Mouse (Mus musculus) G1E (cell line): ENCODE measurements at regions not wholly inside any gene's neighbourhood (a gene's known extent, or its start where the extent isn't known, plus 50 kb on each side); places are given as distances from the start of the nearest gene placed in this dataset.
A peak's percentile ranks its signal among the peaks of the same experiment; 100 is the strongest.

Experiments used
- ATAC-seq: 2 replicates; pipeline ENCODE4 v1.8.0; 2016; ENCODE audit warnings: mild to moderate bottlenecking; ENCODE audit not compliant: insufficient number of reproducible peaks, poor library complexity, low FRiP score, severe bottlenecking; ENCODE audit errors: extremely low read depth
- DNase-seq: peaks from one replicate; pipeline ENCODE4 v3.0.0; 2012; ENCODE audit warnings: low spot score
- H3K27me3 ChIP-seq: 2 replicates; pipeline ENCODE4 v1.6.1; 2012; ENCODE audit warnings: mild to moderate bottlenecking, low read length, inconsistent platforms; ENCODE audit not compliant: insufficient read depth
- H3K36me3 ChIP-seq: replicated peaks from 2 replicates; pipeline ENCODE3; 2012; ENCODE audit warnings: mild to moderate bottlenecking, inconsistent platforms
- H3K4me1 ChIP-seq: 2 replicates; pipeline ENCODE4 v1.6.1; 2012; ENCODE audit warnings: low read depth, low read length, inconsistent platforms, mixed read lengths; ENCODE audit not compliant: insufficient read depth
- H3K4me3 ChIP-seq: 2 replicates; pipeline ENCODE4 v1.5.1; 2012; ENCODE audit warnings: low read depth, mild to moderate bottlenecking, inconsistent platforms, low read length, moderate library complexity, mixed read lengths
- H3K9me3 ChIP-seq: replicated peaks from 2 replicates; pipeline ENCODE4 v1.6.1; 2012; ENCODE audit warnings: inconsistent platforms
- CTCF ChIP-seq: IDR thresholded peaks from 2 replicates; pipeline ENCODE4 v1.5.1; 2012; ENCODE audit warnings: low read depth, low read length, inconsistent platforms, mixed read lengths
- GATA1 ChIP-seq: IDR thresholded peaks from 2 replicates; pipeline ENCODE4 v1.6.1; 2012; ENCODE audit warnings: borderline replicate concordance, low read length, inconsistent platforms, mixed read lengths
- GATA2 ChIP-seq: IDR thresholded peaks from 2 replicates; pipeline ENCODE4 v1.6.1; 2012; ENCODE audit warnings: low read depth, low read length, inconsistent platforms, borderline replicate concordance
- POLR2AphosphoS5 ChIP-seq: IDR thresholded peaks from 2 replicates; pipeline ENCODE4 v1.6.1; 2012; ENCODE audit warnings: low read depth, low read length, inconsistent platforms; ENCODE audit not compliant: insufficient replicate concordance
- TAL1 ChIP-seq: conservative IDR thresholded peaks from 2 replicates; pipeline ENCODE4 v1.6.1; 2012; ENCODE audit warnings: low read depth, low read length, inconsistent platforms, mixed read lengths

DNA sequence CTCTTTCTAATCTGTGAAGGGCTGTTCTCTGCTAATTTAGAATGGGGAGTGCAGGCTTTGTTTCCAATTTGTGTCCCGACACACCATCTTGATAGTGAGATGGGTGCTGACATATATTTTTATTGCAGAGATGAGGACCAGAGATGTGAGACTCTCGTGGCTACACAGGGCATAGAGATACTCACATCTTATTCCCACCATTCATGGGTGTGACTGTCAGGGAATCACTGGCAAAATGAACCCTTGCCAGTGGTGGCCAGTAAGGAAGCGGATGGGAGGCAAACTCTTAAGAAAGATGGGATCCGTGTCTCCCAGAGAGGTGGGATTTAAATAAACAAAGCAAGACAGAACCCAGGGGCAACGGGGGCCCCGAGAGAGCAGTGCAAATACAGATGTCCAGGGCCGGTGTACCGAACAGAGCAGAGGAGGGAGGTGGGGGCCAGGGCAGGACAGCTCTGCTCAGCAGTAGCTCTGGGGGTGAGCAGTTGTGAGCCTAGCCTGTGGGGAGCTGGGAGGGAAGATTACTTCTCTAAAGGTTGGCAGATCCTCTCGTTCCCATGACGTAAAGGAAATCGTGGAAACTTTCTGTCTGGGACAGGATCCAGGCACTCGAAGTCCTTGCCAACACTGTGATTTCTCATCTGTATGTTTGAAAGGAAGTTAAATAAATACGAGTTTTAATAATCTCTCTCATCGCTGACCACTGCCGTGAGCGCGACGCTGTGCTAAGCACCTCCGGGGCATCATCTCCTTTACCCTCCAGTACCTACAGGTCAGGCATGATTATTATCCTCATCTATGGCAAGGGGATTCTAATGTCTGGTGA is 153.2 kb upstream of the Npvf start:
- Histone ChIP-seq H3K36me3 (no peaks in the 10 kb centered on the region), H3K4me3 (no peak overlapping the region), H3K27me3 (no peaks in the 10 kb centered on the region), H3K9me3 (no peaks in the 10 kb centered on the region), H3K4me1 (no peaks in the 10 kb centered on the region)
- ATAC-seq (no peak), DNase-seq (no peak)
- TF ChIP-seq TAL1: no peak
- no peak for TF ChIP-seq CTCF
- TF ChIP-seq POLR2AphosphoS5: no peak
- no peak for TF ChIP-seq GATA1
- TF ChIP-seq GATA2: no peak

- no peaks in the 10 kb centered on the region for H3K27me3 ChIP-seq
- H3K9me3 ChIP-seq: no peaks in the 10 kb centered on the region
- ATAC-seq (no peak), DNase-seq (peak; percentile 4)
- TF ChIP-seq POLR2AphosphoS5: no peak
- TF ChIP-seq CTCF: peak; percentile 65
- H3K36me3 ChIP-seq: no peaks in the 10 kb centered on the region
- H3K4me3 ChIP-seq: no peak overlapping the region
- no peaks in the 10 kb centered on the region for H3K4me1 ChIP-seq
These were observed 153.9 kb upstream of the Npvf start for GRCm38 (mm10) chr6:50808126-50808525.

- TF ChIP-seq CTCF: no peak
- no peak for TF ChIP-seq TAL1
- no peak for TF ChIP-seq GATA2
- TF ChIP-seq POLR2AphosphoS5: no peak
- TF ChIP-seq GATA1: no peak
- Histone ChIP-seq H3K27me3 (no peaks in the 10 kb centered on the region), H3K4me1 (no peaks in the 10 kb centered on the region), H3K9me3 (no peaks in the 10 kb centered on the region), H3K36me3 (no peaks in the 10 kb centered on the region), H3K4me3 (no peak overlapping the region)
- DNase-seq: no peak
- no peak for ATAC-seq
These were observed 154.8 kb upstream of the Npvf start for GRCm38 (mm10) chr6:50808811-50809668.

GRCm38 (mm10) chr6:50809669-50809983 is 155.4 kb upstream of the Npvf start:
- H3K4me1 ChIP-seq: no peaks in the 10 kb centered on the region
- no peak for DNase-seq
- no peaks in the 10 kb centered on the region for H3K27me3 ChIP-seq
- TF ChIP-seq GATA1: no peak
- TF ChIP-seq TAL1: no peak
- TF ChIP-seq GATA2: no peak
- TF ChIP-seq POLR2AphosphoS5: no peak
- no peak for TF ChIP-seq CTCF
- no peaks in the 10 kb centered on the region for H3K9me3 ChIP-seq
- ATAC-seq: no peak
- no peaks in the 10 kb centered on the region for H3K36me3 ChIP-seq
- no peak overlapping the region for H3K4me3 ChIP-seq

DNA sequence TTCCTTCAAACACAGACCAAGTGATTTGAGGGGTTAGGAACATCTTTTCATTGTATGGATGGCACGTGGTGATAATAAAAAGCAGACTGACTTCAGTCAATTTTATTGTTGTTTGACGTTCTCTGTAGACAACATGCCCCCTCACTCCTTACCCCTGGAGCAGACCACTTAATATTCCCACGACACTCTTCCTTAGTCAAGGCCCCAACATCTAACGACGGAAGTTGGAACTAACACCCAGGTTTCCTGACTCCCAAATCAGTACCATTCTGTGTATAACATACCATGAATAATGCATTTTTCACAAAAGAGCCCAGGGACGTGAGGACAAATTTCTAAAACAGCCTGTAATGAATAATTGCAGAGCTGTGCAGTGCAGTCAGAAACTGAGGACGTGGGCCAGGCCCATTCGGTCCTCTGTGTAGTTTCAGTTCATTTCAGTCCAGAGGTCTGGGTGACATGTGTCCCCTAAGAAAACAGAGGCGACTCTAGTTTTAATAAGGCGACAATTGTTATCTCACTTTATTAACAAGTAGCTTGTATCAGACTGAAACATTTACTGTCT is 160.8 kb upstream of the Npvf start:
- DNase-seq (no peak), ATAC-seq (no peak)
- H3K27me3 ChIP-seq: 0 out of 2 replicates have a peak, but pooled peaks cover 4% of the 10 kb centered on the region
- H3K36me3 ChIP-seq: no peaks in the 10 kb centered on the region
- H3K9me3 ChIP-seq: no peaks in the 10 kb centered on the region
- no peak overlapping the region for H3K4me3 ChIP-seq
- no peaks in the 10 kb centered on the region for H3K4me1 ChIP-seq
- TF ChIP-seq GATA2 (no peak), CTCF (no peak)

GRCm38 (mm10) chr6:50815579-50815978 is 161.3 kb upstream of the Npvf start:
- TF ChIP-seq TAL1 (no peak), GATA1 (no peak), CTCF (no peak), POLR2AphosphoS5 (no peak), GATA2 (no peak)
- Histone ChIP-seq H3K36me3 (no peaks in the 10 kb centered on the region), H3K27me3 (0 out of 2 replicates have a peak, but pooled peaks cover 4% of the 10 kb centered on the region), H3K4me3 (no peak overlapping the region), H3K4me1 (no peaks in the 10 kb centered on the region), H3K9me3 (no peaks in the 10 kb centered on the region)
- ATAC-seq (no peak), DNase-seq (no peak)
